Mouse (Mus musculus): ENCODE data around the gene Paip2b.
"Not testable (repeated sequence)": the region's sequence is repeated elsewhere in the genome, so short reads cannot be mapped to it uniquely, and the experiment has no call there.

The Paip2b gene

DNA sequence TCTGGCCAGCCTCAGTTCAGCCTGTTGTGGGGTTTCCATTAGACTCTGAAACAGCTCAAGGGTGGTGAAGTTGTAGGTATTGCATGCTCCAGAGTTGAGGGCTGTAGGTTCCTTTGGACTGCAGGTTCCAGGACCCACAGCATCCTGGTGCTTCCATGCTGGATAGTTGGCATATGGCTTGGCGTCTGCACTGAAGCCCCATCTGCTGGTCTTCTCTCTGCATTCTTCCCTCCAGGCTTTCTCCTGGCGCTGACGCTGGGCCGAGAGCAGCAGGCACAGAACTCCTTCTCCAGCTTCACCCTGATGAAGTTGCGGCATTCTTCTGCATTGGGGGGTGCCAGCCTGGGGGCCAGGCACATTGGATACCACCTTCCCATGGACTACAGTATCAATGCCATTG lies 29.5 kb downstream of the Paip2b start:
- DNase-seq (ENCODE audit: low read depth): no peak

DNA sequence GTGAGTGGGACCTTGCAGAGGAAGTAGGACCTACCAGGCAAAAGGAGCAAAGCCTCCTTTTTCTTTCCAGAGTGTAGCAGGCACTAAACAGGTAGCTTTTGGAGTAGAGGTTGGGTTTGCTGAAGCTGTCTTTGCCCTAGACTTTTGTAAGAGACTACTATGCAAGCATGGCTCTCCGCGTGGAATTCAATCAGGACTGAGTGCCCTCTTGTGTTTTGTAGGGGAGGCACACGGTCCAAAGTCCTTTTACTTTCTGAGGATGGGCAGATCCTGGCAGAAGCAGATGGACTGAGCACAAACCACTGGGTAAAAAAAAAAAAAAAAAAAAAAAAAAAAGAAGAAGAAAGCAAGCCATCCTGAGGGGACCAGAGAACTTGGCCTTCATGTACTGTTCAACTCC lies 34.9 kb downstream of the Paip2b start:
- DNase-seq (ENCODE audit: low read depth): no peak

DNA sequence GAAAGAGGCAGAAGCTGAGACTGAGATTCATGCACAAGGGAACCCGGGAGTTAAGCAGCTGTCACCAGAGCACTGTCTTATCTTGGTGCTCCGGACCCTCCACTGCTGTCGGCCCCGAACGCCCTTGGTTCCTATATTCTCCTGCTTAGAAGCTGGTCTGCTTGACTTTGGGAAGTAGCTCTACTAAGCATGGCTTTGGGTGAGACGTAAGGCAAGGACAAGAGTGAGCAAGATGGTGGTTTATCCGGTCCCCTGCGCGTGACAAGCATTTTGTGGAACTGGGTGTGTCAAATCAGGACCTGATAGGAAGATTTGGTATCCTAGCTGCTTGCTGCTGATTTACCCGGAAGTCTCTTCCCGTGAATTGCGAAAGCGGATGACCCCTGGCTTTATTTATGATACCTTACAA lies 36.0 kb downstream of the Paip2b start:
- no peak for DNase-seq (ENCODE audit: low read depth)

DNA sequence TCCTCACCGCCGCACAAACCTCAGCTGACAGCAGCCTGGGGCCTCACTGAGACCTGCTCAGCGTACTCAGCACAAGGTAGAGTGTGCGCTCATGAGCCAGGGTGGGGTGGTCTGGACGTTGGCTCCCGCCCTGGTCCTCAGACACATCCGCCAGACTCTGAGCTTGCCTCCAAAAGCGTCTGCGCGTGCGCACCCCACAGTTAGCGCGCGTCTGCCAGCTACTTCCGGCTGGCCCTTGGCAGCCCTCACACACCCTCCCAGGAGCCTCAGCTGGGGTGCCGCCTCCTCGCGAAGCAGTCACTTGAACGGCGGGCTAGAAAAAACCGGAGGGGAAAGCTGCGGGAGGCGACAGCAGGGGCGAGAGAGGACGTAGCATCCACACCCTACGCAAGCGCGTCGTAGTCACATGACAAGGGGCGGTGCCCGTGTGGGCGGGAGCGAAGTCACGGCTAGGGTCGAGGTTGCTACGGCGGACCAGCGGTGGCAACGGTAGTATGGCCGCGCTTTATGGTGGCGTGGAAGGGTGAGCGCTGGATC lies 36.7 kb downstream of the Paip2b start, which contains the start of gene Nagk:
Gene Nagk (plus strand): TSS at position 223 of the 537 bp plus-strand sequence.
- DNase-seq (ENCODE audit: low read depth): peak; percentile 79

DNA sequence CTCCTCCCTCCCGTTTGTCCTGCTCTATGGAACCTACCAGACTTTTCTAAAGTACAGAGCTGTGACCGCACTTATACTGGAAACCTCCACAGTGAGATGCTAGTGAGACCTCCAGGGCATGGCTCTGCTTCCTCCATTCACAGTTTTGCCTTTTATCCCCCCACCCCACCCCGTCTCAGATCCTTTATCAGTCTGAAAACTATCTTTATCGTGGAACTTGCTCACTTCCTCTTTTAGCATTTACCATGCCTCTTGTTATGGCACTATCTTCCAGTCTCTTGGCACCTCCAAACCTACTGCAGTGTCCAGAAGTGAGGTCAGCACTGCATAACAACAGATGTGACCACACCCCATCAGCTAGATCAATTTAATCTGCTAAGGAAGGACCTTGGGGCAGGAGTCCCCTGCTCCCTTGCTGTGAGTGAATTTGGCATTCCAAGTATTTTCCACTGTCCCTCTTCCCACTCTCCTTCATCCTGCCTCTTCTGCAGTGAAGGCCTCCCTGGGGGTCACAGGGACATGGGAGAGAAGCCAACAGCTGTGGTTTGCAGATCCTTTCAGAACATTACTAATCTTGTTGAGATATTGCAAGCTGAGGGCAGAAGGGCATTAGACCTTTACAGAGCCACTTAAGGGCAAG lies 40.2 kb downstream of the Paip2b start:
- no peak for DNase-seq (ENCODE audit: low read depth)

DNA sequence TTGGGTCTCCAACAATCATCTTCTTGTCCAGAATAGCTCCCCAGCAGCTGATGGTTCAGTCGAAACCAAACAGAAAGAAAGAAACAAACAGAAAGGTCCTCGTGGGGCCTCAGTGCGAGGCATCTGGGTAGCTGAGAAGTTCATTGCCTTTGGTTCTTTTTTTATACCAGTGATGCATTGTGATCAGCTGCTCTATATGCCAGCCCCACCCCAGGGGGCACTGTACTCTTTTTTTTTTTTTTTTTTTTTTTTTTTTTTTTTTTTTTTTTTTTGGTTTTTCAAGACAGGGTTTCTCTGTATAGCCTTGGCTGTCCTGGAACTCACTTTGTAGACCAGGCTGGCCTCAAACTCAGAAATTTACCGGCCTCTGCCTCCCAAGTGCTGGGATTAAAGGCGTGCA lies 41.0 kb downstream of the Paip2b start:
- not testable (repeated sequence) for DNase-seq (ENCODE audit: low read depth)

DNA sequence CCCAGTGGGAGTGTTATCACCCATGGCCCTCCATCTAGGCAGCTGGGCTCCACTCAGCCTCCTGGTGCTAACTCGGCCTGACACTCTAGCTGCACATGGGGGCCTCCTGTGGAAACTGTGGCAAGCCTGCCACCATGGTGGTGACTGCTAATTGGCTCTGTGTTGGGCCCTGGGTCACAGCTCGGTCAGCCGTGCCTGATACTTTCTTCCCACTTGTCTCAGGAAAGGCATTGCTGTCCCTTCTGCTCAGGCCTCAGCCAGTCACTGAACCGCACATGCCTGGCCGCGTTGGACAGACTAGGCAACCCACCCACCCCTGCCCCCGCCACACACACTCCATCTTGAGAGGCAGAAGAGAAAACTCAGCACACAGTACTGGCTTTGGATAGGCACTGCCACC lies 43.0 kb downstream of the Paip2b start:
- DNase-seq (ENCODE audit: low read depth): no peak

DNA sequence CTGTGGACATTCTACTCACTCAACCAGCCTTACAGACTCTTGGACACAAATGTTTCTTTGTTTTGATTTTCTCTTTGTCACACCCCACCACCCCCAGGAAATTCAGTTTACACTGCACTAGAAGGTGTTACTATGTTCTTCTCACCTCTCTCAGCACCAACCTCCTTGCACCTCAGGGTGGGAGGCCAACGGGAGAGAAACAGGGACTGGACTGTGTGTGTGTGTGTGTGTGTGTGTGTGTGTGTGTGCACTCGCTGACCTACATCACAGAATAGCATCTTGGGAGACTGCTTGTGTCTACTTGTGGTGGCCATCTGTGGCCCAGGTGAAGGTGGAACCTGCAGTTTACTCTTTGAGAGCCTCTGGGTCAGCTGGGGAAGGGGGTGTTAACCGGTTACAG lies 45.1 kb downstream of the Paip2b start:
- DNase-seq (ENCODE audit: low read depth): no peak

DNA sequence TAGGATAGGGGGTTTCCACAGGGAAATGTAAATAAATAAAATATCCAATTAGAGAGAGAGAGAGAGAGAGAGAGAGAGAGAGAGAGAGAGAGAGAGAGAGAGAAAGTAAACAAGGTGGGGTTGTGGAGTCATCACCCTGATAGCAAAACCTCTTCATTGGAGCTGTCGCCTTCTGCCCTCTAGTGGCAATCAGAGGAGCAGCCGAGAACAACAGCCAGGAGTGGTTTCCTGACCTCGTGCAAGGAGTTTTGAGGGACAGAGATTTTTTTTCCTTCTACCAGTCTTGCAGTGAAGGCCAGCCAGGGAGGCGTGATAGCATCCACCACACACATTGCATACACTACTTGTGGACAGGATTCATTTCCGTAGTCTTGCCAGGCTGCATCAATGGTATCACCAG lies 52.5 kb downstream of the Paip2b start:
- DNase-seq (ENCODE audit: low read depth): no peak

DNA sequence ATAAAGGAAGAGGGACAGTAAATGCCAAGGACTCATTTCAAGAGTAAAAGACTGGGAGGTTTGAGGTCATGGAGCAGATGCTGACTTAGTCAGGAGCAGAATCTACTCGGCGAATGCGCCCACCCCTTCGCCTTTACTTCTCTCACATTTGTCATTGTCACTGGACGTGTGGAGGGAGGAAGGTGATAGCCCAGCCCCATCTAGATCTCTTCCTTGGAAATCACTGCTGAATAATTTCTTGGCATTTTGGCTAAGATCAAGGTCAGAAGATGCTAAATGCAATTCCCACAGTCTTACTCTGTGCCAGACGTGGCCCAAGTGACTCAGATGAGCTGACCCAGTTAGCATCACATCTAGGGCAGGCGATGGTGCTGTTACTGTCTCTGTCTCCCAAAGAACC lies 53.2 kb downstream of the Paip2b start:
- DNase-seq (ENCODE audit: low read depth): no peak

DNA sequence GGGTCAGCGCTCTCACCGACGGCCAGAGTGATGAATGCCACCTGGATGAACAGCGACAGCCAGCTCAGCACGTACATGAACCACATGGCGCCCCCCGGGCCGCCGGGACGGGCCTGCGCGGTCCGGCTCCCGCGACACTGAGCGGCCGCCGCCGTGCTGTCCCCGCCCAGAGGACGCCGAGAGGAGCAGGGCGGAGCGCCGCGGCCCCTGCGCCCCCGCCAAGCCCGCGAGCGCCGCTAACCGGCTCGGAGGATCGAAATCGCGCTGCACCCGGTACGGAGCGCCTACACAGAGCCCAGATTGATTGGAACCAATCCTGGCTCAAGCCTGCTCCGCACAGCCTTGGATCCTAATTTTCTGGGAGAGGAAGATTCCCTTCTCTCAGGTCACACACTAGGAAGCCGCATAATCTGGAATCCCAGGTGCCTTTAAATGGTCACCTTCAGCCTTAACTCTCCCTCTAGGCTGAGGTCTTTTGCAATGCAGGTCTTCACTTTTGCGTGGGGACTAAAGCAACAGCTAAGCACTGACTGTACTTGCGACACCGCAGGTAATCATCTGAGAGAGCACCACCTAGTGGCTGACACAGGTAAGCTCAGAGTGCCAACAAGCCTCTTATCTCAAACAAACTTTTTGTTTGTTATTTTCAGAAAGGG lies 55.8 kb downstream of the Paip2b start, which contains the start of gene Tex261:
Gene Tex261 (minus strand): TSS at position 176 of the 656 bp plus-strand sequence.
- DNase-seq (ENCODE audit: low read depth): peak; percentile 74

DNA sequence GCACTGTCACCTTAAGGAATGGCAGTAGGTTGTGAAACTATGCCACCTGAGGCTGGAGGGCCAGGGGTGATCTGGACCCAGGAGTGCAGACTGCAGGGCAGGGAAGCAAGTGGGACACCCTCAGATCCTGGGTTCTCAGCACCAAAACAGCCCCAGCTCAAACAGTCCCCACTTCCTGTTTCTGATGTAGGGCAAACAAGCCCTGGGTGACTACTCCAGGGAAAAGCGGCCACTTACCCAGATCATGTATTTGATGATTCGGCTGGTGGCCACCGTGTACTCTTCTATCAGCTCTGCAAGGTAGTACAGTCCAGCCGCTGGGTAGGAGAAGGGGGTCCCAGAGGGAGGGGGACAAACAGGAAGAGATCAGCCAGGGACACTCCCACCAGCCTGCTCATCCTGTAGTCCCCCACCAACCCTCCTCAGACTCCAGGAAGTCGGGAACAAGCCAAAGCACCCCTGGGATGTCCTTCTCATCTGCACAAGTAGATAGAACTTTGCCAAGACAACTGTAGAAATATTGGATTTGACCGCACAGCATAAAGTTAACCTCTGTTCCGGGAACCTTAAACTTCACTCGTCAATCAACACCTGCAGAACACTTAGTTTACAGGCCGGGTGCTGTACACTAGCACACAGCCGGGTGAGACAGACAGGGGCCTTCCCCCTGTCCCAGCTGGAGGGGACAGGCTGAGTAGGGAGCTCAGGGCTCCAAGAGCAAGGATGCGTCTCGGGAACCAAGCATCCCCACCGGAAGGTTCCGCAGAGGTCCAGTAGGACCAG lies 56.6 kb downstream of the Paip2b start:
- no peak for DNase-seq (ENCODE audit: low read depth)

DNA sequence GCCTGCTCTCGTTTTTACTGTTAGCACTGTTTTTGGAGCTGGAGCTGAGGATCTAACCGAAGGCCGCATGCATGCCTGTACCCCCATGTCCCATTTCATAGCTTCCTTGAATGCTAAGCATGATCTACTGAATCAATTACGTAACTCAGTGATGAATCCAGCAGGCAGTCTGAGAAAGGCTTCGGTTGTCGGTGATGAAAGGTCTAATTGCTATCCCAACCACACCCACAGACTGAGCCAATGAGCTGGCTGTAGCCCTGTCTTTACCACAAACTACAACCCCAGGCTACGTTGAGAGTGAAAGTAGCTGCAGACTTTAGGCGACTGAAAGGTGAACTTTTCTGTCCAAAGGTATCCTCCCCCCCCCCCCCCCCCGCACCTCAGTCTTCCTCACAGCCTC lies 57.4 kb downstream of the Paip2b start:
- DNase-seq (ENCODE audit: low read depth): no peak

DNA sequence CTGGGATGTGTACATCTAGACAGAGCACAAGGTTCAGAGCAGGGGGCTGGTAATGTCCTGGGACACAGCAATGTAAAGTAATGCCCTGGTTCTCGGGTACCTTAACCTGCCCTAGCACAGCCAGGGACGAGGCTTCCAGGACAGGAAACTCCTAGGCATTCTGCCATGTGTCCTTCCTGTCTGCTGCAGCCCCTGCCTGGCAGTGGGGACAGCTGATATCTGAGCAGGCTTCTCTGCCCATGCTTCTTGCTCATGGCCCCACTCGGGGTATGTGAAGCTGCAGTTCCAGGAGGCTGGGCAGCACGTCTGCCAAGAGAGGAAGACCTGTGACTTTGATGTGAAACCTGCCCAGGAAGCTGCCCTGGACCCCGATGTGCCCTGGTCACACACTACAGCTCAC lies 63.1 kb downstream of the Paip2b start:
- no peak for DNase-seq (ENCODE audit: low read depth)

DNA sequence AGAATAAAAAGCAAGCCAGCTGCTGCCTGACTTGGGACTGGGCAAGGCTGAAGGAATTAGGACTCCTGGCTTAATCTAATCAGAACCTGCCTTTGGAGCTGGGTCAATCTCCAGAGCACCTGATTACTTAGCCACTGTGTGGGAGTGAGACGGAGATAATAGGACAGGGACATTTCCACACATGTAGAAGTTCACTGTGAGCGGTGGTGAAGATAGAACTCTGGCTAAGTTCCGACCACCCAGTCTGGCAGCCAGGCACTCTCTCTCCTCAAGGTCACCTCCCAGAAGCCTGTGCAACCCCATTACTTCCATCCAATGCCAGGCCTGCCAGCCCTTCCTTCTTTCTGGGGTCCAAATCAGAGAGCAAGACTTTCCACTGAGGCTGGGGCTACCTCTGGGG lies 64.6 kb downstream of the Paip2b start:
- no peak for DNase-seq (ENCODE audit: low read depth)

DNA sequence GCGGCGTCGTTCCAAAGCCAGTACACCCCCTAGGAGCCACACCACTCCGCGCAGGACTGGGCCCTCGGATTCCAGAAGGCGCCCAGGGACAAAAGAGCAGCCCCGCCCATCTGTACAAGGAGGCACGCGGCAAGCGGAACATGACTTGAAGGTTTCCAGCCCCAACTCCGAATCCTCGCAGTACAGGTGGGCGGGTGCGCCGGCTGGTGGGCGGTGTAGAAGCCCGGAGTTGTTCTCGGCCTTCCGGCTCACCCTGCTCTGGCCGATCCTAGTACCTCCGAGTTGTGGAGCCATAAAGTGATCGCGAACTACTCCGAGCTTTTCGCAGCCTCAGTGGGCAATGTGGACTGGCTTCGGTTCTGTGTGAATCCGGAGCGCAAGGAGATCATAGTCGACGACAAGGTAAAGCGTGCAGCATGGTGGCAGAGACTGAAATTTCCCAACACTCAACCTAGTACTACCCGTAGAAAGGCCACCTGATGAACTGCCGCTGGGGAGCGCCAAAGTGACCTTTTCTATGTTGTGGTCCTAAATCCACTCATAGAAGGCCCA lies 68.6 kb downstream of the Paip2b start:
- DNase-seq (ENCODE audit: low read depth): no peak

DNA sequence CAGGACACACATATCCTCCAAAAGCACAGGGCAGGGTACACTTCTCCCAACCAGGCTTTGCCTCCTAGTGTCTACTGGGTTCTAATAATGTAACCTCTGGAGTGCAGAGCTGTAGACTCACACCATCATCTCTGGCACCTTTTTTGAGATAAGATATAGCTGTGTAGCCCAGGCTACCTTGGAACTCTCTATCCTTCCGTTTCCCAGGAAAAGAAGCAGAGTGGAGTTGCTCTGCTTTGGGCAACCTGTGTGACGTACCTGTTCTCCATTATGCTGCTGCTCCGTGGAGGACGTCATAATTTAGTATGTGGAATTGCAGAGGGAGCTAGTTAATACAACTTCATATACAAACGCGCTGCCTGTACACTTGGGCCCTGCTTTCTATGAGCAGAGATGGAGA lies 69.2 kb downstream of the Paip2b start, which contains the start of gene Ankrd53:
Gene Ankrd53 (plus strand): TSS at position 301 of the 400 bp plus-strand sequence.
- no peak for DNase-seq (ENCODE audit: low read depth)

DNA sequence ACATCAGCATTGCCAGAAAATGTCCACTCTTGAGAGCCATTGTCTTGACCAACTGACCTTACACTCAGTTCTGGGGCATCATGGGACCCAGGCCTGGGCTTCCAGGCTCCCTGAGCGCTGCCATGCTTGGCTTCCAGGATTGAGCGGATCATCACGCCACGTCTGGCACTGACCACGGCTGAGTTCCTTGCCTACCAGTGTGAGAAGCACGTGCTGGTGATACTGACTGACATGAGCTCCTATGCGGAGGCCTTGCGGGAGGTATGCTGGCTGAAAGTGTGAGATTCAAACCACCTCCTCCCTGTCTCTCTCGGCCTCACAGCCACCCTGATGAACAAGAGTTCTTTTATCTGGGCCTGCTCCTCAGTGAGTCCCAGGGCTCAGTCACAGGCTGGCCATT lies 75.5 kb downstream of the Paip2b start:
- no peak for DNase-seq (ENCODE audit: low read depth)

Measured in c-Kit-positive CD71-positive TER-119-negative erythroid progenitor cells, embryonic 14.5 days (primary cell).